Mouse (Mus musculus): Measurements from ENCODE around the gene Park7. TPM values are rescaled to one million over a fixed set of nuclear protein-coding genes. Genes with fewer than 3 reads are reported as not detected.

The Park7 gene
- 359 and 371 TPM in 2 replicates for polyA plus RNA-seq (2015; fragmentation: Nextera tagmentation; extraction: Ambion mirVana)

DNA sequence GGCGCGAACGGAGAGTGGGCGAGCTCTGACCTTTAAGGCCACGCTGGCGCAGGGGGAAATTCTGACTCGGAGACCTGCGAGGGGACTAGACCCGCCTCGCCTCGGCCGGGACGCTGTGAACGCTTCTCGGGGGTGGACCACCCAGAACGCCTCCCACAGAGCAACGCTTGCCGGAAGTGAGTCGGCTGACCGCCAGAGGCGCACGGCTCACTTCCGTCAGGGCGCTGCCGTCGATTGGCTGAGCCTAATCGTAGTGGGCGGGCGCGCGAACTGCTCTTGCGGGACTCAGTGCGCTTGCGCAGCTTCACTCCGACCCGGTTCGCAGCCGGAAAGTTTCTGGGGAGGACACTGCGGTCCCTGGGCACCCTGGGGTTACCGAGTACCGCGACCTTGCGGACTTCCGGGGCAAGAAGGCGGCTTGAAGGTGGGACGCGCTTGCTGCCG, at the start of gene Park7, which contains the start of gene Tnfrsf9:
TSS of gene Park7 (minus strand) at position 148 of the 444 bp plus-strand sequence.
TSS of gene Tnfrsf9 (plus strand) at position 273 of the 444 bp plus-strand sequence.
- Histone ChIP-seq H3K4me2 (ENCODE audit: low read length) (peak within 1 kb of the TSS; percentile 86), H3K36me3 (ENCODE audit: control insufficient read depth, insufficient read depth, low read length) (no peaks in the 10 kb centered on the region), H3K4me3 (ENCODE audit: low read depth, low read length) (peak within 1 kb of the TSS; percentile 65), H3K9me3 (replicated peaks; ENCODE audit: control insufficient read depth, low read length, poor library complexity, severe bottlenecking) (no peaks in the 10 kb centered on the region), H3K27ac (ENCODE audit: low read length) (peak within 1 kb of the TSS; percentile 87), H3K27me3 (ENCODE audit: control insufficient read depth, insufficient read depth, low read depth, low read length) (no peaks in the 10 kb centered on the region), H3K9ac (ENCODE audit: low read depth, low read length) (peak within 1 kb of the TSS; percentile 87), H3K4me1 (ENCODE audit: control insufficient read depth, insufficient read depth, low read length) (peaks cover 18% of the 10 kb centered on the region)
- under 1% methylated on average over 48 of the region's 48 CpGs for WGBS
- peak; percentile 90 for ATAC-seq

DNA sequence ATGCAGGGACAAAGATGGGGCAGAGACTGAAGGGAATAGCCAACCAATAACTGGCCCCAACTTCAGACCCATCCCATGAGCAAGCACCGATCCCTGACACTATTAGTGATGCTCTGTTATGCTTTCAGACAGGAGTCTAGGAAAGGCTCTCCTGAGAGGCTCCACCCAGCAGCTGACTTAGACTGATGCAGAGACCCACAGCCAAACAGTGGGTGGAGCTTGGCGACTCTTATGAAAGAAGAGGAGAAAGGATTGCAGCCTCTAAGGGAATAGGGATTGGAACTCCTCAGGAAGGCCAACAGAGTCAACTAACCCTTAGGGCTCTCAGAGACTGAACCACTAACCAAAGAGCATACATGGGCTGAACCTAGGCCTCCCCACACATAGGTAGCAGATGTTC, 49.5 kb upstream of the Park7 start:
- H3K4me1 ChIP-seq (ENCODE audit: control insufficient read depth, insufficient read depth, low read length) = peaks cover 4% of the 10 kb centered on the region; the same call in 1 of the 2 replicates
- no peaks in the 10 kb centered on the region for H3K36me3 ChIP-seq (ENCODE audit: control insufficient read depth, insufficient read depth, low read length)
- ATAC-seq = no peak
- no peak overlapping the region for H3K4me3 ChIP-seq (ENCODE audit: low read depth, low read length)
- H3K27me3 ChIP-seq (ENCODE audit: control insufficient read depth, insufficient read depth, low read depth, low read length) = no peaks in the 10 kb centered on the region
- WGBS = 75% methylated on average over 2 of the region's 2 CpGs
- H3K9ac ChIP-seq (ENCODE audit: low read depth, low read length) = no peak overlapping the region
- no peak overlapping the region for H3K27ac ChIP-seq (ENCODE audit: low read length)
- H3K9me3 ChIP-seq (replicated peaks; ENCODE audit: control insufficient read depth, low read length, poor library complexity, severe bottlenecking) = no peaks in the 10 kb centered on the region
- no peak overlapping the region for H3K4me2 ChIP-seq (ENCODE audit: low read length)

DNA sequence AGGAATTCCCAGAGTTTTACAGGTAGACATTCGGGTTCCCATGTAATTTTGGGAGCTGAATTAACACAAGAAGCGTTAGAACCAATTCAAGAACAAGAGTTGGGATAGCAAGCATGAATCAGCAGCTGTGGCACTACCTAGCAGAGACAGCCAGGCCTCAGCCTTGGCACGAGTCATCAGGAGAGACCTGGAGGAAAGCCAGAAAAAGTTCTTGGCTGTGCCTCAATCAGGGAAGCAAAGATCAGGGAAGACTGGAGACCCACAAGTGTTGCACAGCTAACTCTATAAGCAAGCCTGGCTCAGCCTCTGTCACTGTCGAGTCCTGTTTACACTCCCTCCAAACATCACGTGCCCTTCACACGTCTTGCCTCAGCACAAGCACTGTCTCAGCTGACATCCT, 48.0 kb upstream of the Park7 start:
- Histone ChIP-seq H3K4me1 (ENCODE audit: control insufficient read depth, insufficient read depth, low read length) (peaks cover 4% of the 10 kb centered on the region; the same call in 1 of the 2 replicates), H3K9me3 (replicated peaks; ENCODE audit: control insufficient read depth, low read length, poor library complexity, severe bottlenecking) (no peaks in the 10 kb centered on the region), H3K27ac (ENCODE audit: low read length) (no peak overlapping the region), H3K36me3 (ENCODE audit: control insufficient read depth, insufficient read depth, low read length) (no peaks in the 10 kb centered on the region), H3K9ac (ENCODE audit: low read depth, low read length) (no peak overlapping the region), H3K4me2 (ENCODE audit: low read length) (no peak overlapping the region), H3K27me3 (ENCODE audit: control insufficient read depth, insufficient read depth, low read depth, low read length) (no peaks in the 10 kb centered on the region), H3K4me3 (ENCODE audit: low read depth, low read length) (no peak overlapping the region)
- no peak for ATAC-seq
- 72% methylated on average over 6 of the region's 6 CpGs for WGBS

DNA sequence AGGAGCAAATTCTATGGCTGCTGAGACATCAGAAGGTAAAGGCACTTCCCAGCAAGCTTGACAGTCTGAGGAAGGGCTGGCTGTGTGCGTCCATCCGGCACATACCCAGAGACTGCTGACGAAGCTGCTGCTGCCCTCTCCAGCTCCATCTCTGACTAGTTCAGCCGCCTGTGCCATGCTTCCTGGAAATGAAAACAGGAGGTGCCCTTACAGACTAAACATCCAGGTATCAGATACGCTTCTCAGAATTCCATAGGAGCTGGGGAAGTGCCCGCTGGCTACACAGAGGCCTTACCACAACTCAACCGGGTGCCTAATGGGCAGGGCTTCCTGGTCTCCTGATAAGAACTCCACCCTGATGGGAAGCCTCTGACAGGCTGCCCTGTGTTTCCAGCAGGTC, 44.3 kb upstream of the Park7 start:
- 87% methylated on average over 7 of the region's 7 CpGs for WGBS
- Histone ChIP-seq H3K4me3 (ENCODE audit: low read depth, low read length) (no peak overlapping the region), H3K9me3 (replicated peaks; ENCODE audit: control insufficient read depth, low read length, poor library complexity, severe bottlenecking) (no peaks in the 10 kb centered on the region), H3K4me2 (ENCODE audit: low read length) (no peak overlapping the region), H3K4me1 (ENCODE audit: control insufficient read depth, insufficient read depth, low read length) (peaks cover 3% of the 10 kb centered on the region; the same call in 1 of the 2 replicates), H3K27me3 (ENCODE audit: control insufficient read depth, insufficient read depth, low read depth, low read length) (no peaks in the 10 kb centered on the region), H3K36me3 (ENCODE audit: control insufficient read depth, insufficient read depth, low read length) (no peaks in the 10 kb centered on the region), H3K27ac (ENCODE audit: low read length) (no peak overlapping the region), H3K9ac (ENCODE audit: low read depth, low read length) (no peak overlapping the region)
- no peak for ATAC-seq

DNA sequence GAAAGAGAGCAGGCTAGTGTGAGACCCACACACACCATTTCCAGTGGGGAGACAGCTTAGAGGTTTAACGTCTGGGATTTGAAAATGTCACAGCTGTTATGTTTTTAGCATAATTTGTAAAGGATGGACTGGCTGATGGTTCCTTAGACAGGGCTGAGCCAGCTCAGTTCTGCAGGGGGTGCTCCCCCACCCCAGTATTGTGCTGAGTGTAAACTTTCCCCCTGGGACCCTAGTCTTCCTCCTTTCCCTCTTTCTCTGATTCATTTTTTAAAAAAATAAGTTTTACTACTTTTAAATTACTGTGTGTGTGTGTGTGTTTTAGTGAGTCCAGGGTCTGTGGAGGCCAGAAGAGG, 42.8 kb upstream of the Park7 start:
- no peak overlapping the region for H3K4me2 ChIP-seq (ENCODE audit: low read length)
- H3K9me3 ChIP-seq (replicated peaks; ENCODE audit: control insufficient read depth, low read length, poor library complexity, severe bottlenecking) = no peaks in the 10 kb centered on the region
- peaks cover 3% of the 10 kb centered on the region; the same call in 1 of the 2 replicates for H3K4me1 ChIP-seq (ENCODE audit: control insufficient read depth, insufficient read depth, low read length)
- H3K27me3 ChIP-seq (ENCODE audit: control insufficient read depth, insufficient read depth, low read depth, low read length) = no peaks in the 10 kb centered on the region
- WGBS = 13% methylated on average over 1 of the region's 1 CpGs
- ATAC-seq = no peak
- no peak overlapping the region for H3K4me3 ChIP-seq (ENCODE audit: low read depth, low read length)
- 0 out of 2 replicates have a peak overlapping the region, but pooled peaks have one; percentile 12 for H3K27ac ChIP-seq (ENCODE audit: low read length)
- H3K36me3 ChIP-seq (ENCODE audit: control insufficient read depth, insufficient read depth, low read length) = no peaks in the 10 kb centered on the region
- H3K9ac ChIP-seq (ENCODE audit: low read depth, low read length) = no peak overlapping the region

DNA sequence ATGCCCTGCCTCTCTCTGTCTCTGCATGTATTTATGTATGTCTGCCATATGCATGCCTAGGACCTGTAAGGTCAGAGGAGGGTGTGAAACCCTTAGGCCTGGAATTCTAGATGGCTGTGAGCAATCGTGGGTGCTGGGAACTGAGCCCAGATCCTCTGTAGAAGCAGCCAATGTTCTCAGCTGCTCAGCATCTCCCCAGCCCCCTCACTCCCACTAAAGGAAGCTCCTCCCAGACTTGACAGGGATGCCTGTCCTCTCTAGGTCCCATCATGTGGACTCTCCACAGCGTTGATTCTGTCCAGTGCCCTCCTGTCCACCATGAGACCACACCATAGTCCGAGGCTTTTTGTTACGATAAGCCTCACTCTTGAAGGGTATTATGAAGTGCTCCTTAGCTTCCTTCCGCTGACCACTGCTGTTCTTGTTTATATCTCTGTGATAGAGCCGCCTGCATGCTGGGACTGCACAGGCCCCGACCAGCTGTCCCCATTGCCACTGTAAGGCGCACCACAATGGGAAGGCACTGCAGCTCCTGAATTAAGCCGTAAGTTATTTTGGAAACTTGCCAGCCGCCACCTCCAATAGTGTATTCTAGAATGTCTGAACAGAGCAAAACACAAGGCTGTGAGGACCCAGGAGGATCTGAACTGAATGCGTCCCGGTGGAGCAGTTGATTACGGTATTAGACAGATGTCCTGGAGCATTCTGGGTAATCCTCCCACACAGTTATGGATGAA, 42.3 kb upstream of the Park7 start:
- H3K9ac ChIP-seq (ENCODE audit: low read depth, low read length) = no peak overlapping the region
- ATAC-seq = peak; percentile 76; the same call in 1 of the 2 replicates
- H3K4me3 ChIP-seq (ENCODE audit: low read depth, low read length) = no peak overlapping the region
- 35% methylated on average over 13 of the region's 13 CpGs for WGBS
- H3K4me2 ChIP-seq (ENCODE audit: low read length) = no peak overlapping the region
- 0 out of 2 replicates have a peak overlapping the region, but pooled peaks have one; percentile 29 for H3K27ac ChIP-seq (ENCODE audit: low read length)
- H3K4me1 ChIP-seq (ENCODE audit: control insufficient read depth, insufficient read depth, low read length) = peaks cover 3% of the 10 kb centered on the region; the same call in 1 of the 2 replicates
- H3K36me3 ChIP-seq (ENCODE audit: control insufficient read depth, insufficient read depth, low read length) = no peaks in the 10 kb centered on the region
- H3K9me3 ChIP-seq (replicated peaks; ENCODE audit: control insufficient read depth, low read length, poor library complexity, severe bottlenecking) = no peaks in the 10 kb centered on the region
- no peaks in the 10 kb centered on the region for H3K27me3 ChIP-seq (ENCODE audit: control insufficient read depth, insufficient read depth, low read depth, low read length)

DNA sequence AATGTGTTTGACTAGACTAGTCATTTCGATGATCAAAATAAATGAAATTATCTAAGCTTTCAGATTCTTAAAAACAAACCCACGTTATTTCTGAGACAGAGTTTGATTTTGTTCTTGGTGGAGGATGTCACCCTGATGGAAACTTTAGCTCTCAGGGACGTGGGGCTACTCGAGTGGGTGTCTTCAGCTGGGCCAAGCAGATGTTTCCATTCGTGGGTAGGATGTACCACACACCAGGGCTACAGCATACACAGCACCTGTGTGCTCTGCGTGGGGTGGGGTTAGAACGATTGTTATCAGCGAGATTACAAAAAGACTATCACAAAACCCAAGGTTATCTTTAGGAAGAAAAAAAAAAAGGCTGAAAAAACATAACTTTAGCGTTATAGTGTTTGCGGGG, 36.7 kb upstream of the Park7 start:
- Histone ChIP-seq H3K4me2 (ENCODE audit: low read length) (no peak overlapping the region), H3K36me3 (ENCODE audit: control insufficient read depth, insufficient read depth, low read length) (no peaks in the 10 kb centered on the region), H3K27ac (ENCODE audit: low read length) (no peak overlapping the region), H3K4me3 (ENCODE audit: low read depth, low read length) (no peak overlapping the region), H3K27me3 (ENCODE audit: control insufficient read depth, insufficient read depth, low read depth, low read length) (no peaks in the 10 kb centered on the region), H3K4me1 (ENCODE audit: control insufficient read depth, insufficient read depth, low read length) (no peaks in the 10 kb centered on the region), H3K9ac (ENCODE audit: low read depth, low read length) (no peak overlapping the region), H3K9me3 (replicated peaks; ENCODE audit: control insufficient read depth, low read length, poor library complexity, severe bottlenecking) (no peaks in the 10 kb centered on the region)
- ATAC-seq = no peak
- WGBS = 87% methylated on average over 10 of the region's 10 CpGs

DNA sequence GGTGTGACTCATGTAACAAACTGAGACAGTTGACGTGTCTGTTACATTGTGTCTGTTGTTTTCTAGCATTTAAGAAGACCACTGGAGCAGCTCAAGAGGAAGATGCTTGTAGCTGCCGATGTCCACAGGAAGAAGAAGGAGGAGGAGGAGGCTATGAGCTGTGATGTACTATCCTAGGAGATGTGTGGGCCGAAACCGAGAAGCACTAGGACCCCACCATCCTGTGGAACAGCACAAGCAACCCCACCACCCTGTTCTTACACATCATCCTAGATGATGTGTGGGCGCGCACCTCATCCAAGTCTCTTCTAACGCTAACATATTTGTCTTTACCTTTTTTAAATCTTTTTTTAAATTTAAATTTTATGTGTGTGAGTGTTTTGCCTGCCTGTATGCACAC, 30.5 kb upstream of the Park7 start:
- ATAC-seq = no peak
- no peak overlapping the region for H3K27ac ChIP-seq (ENCODE audit: low read length)
- H3K4me2 ChIP-seq (ENCODE audit: low read length) = no peak overlapping the region
- no peak overlapping the region for H3K9ac ChIP-seq (ENCODE audit: low read depth, low read length)
- H3K4me3 ChIP-seq (ENCODE audit: low read depth, low read length) = no peak overlapping the region
- no peaks in the 10 kb centered on the region for H3K27me3 ChIP-seq (ENCODE audit: control insufficient read depth, insufficient read depth, low read depth, low read length)
- no peaks in the 10 kb centered on the region for H3K36me3 ChIP-seq (ENCODE audit: control insufficient read depth, insufficient read depth, low read length)
- 94% methylated on average over 7 of the region's 7 CpGs for WGBS
- no peaks in the 10 kb centered on the region for H3K4me1 ChIP-seq (ENCODE audit: control insufficient read depth, insufficient read depth, low read length)
- H3K9me3 ChIP-seq (replicated peaks; ENCODE audit: control insufficient read depth, low read length, poor library complexity, severe bottlenecking) = no peaks in the 10 kb centered on the region

DNA sequence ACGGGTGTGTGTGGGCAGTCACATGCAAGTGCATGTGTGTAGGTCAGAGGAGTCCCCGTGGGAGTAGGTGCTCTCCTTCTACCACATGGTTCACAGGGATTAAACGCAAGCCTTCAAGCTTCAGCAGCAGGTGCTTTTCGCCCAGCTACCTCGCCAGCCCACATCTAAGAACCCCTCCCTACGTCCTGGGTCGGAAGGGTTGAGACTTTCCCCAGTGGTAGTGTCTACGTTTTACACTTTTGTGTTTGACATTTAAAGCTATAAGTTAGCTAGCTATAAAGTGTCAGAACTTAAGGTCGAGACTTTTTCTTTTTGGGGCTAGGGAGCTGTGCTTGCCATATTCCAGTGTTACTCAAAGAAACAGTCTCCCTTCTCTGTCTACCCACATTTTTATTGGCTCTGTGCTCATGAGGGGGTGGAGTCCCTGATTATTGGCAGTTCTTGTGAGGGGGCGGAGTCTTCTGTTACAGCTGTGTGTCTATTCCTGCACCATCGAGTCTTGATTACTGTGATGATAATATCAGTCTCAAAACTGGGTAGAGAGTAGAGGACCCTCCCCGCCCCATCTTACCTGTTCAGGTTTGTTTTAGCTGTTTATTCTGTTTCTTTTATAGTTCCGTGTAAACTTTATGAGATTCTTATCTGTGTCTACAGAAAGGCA, 25.9 kb upstream of the Park7 start:
- Histone ChIP-seq H3K4me1 (ENCODE audit: control insufficient read depth, insufficient read depth, low read length) (no peaks in the 10 kb centered on the region), H3K9ac (ENCODE audit: low read depth, low read length) (no peak overlapping the region), H3K4me2 (ENCODE audit: low read length) (no peak overlapping the region), H3K9me3 (replicated peaks; ENCODE audit: control insufficient read depth, low read length, poor library complexity, severe bottlenecking) (no peaks in the 10 kb centered on the region), H3K4me3 (ENCODE audit: low read depth, low read length) (no peak overlapping the region), H3K36me3 (ENCODE audit: control insufficient read depth, insufficient read depth, low read length) (no peaks in the 10 kb centered on the region), H3K27me3 (ENCODE audit: control insufficient read depth, insufficient read depth, low read depth, low read length) (no peaks in the 10 kb centered on the region), H3K27ac (ENCODE audit: low read length) (no peak overlapping the region)
- WGBS = 66% methylated on average over 13 of the region's 13 CpGs
- ATAC-seq = no peak
